Mouse (Mus musculus) embryo, embryonic 10 days (tissue): ENCODE data around the gene Snx30.

ENCODE experiments used
- DNase-seq: peaks from one replicate; pipeline ENCODE4 v3.0.0-alpha.2; 2015; ENCODE audit warnings: low spot score

The Snx30 gene

GRCm38 (mm10) chr4:59794116-59794515 lies 11.5 kb upstream of the Snx30 start:
- DNase-seq, result no peak

- no peak for DNase-seq
These were observed 9.7 kb upstream of the Snx30 start for GRCm38 (mm10) chr4:59795788-59796455.

- DNase-seq, result no peak
These were observed 5.5 kb upstream of the Snx30 start for GRCm38 (mm10) chr4:59800181-59800580.

DNA sequence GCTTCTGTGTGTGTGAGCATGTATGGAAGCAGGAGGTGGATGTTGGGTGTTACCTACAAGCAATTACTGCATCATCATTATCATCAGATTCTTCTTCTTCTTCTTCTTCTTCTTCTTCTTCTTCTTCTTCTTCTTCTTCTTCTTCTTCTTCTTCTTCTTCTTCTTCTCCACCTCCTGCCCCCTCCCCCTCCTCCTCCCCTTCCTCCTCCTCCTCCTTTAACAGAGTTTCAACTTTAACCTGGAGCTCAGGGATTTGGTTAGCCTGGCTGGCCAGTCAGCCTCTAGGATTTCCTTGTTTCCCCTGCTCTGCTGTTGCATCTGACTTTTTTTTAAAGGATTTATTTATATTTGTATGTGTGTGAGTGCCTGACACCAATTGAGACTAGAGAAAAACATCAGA lies 4.2 kb upstream of the Snx30 start, which contains the start of gene Inip:
Gene Inip, minus strand, starts transcription at position 101 of the 400 bp plus-strand sequence.
- no peak for DNase-seq

GRCm38 (mm10) chr4:59802107-59802506 lies 3.5 kb upstream of the Snx30 start:
- DNase-seq, result no peak

DNA sequence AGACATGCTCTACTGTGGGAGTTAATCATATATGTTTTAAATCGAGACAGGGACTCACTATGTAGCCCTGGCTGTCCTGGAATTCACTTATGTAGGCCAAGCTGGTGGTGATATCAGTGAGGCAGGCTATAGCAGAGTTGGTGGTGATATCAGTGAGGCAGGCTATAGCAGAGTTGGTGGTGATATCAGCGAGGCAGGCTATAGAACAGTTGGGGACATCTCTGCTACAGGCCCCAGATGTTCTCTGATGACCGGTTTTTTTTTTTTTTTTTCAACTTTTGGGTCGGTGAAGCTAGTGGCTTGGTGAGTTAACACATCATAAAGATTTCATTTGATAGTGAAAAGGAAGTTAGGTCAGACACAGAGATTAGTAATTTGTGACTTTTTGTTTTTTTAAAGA lies 2.8 kb upstream of the Snx30 start:
- no peak for DNase-seq

- no peak for DNase-seq
These were observed 2.3 kb upstream of the Snx30 start for GRCm38 (mm10) chr4:59803358-59803757.

DNA sequence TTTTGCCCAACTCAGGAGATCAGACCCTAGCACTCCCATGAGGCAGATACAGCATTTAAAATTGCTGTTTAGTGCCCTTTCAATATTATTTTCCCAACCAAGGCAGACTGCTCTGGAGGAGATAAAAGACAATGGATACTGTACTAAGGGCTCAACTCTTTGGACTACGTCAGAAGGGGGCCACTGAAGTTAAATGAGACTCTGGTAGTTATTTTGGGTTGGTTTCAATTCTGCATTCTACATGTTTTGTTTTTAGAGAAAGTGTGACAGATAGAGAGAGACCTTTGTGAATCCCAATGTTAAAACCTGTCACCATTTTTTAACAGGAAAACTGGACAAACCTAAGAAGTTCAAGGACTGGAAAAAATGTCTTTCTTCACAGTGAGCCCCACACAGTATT lies 886 bp upstream of the Snx30 start:
- DNase-seq, result no peak

GRCm38 (mm10) chr4:59805968-59806878 lies 583 bp downstream of the Snx30 start:
- DNase-seq, result peak; percentile 79

DNA sequence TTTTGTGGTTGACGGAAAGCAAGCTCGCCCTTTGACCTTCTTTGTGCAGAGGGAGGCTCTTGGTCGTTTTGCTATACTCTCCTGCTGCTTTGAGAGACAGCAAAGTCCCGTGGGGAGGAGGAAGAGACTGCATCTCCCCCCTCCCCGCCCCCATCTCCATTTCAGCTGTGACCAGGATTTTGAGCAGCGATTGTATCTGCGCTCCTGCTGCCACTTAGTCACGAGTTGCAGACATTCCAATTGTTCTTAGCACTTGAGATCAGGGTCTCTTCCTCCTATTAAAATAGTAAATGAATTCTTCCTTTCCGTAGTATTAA lies 1.2 kb downstream of the Snx30 start:
- DNase-seq, result no peak

DNA sequence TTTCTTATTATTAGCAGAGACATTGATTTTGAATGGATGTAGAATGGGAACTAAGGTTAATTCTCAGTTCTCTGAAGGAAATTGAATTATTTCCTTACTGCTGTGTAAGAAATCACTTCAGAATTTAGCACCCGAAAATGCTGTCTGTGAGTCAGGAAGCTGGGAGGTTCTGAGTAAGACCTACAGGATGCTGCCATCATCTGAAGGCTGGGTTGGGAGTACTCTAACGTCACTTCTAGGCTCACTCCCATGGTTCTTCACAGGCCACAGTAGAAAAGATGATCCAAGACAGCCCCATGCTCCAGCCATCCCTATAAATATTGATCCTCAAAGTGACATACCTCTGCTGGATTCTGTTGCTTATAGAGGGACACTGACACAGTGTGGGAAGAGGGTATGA lies 1.9 kb downstream of the Snx30 start:
- DNase-seq, result no peak

- no peak for DNase-seq
These were observed 2.8 kb downstream of the Snx30 start for GRCm38 (mm10) chr4:59808396-59808795.

- no peak for DNase-seq
These were observed 8.5 kb downstream of the Snx30 start for GRCm38 (mm10) chr4:59814094-59814493.

- no peak for DNase-seq
These were observed 9.6 kb downstream of the Snx30 start for GRCm38 (mm10) chr4:59815121-59815810.

- peak; percentile 48 for DNase-seq
These were observed 10.4 kb downstream of the Snx30 start for GRCm38 (mm10) chr4:59816016-59816415.

GRCm38 (mm10) chr4:59816477-59816876 lies 10.8 kb downstream of the Snx30 start:
- DNase-seq, result no peak

GRCm38 (mm10) chr4:59817790-59818189 lies 12.2 kb downstream of the Snx30 start:
- no peak for DNase-seq

DNA sequence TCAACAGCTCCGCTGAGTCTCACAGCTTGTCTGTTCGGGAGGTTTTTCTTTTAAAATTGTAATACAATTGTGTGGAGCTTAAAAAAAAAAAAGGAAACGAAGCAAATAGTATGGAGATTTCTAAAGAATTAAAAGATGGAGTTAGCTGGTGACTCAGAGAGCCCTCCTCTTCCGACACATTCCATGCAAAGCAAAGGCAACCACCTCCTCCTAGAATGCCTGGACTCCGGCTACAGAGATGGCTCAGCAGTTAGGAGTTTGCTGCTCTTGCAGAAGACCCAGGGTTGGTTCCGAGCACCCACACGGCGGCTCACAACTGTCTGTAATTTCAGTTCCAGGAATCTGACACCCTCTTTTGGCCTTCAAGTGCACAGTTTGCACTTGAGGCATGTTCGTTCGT lies 12.9 kb downstream of the Snx30 start:
- DNase-seq, result no peak

GRCm38 (mm10) chr4:59819054-59819472 lies 13.4 kb downstream of the Snx30 start:
- DNase-seq, result no peak

GRCm38 (mm10) chr4:59819477-59820022 lies 13.9 kb downstream of the Snx30 start:
- DNase-seq, result peak; percentile 23

DNA sequence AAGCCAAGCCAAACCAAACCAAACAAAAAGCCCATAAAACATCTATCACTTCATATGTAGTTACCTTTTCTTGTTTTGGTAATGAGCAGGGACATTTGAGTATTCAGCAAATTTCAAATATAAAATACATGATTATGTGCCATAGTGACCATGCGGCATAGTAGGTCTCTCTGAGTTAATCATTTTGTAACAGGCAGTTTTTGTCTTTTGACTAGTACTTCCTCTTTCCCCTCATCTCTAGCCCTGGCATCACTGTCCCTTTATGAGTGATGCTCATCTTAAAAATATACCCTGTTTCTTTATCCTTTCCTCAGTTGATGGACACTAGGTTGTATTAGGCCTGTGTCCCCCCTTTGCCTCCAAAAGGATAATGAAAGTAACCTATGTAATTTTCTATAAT lies 15.9 kb downstream of the Snx30 start:
- DNase-seq, result no peak

DNA sequence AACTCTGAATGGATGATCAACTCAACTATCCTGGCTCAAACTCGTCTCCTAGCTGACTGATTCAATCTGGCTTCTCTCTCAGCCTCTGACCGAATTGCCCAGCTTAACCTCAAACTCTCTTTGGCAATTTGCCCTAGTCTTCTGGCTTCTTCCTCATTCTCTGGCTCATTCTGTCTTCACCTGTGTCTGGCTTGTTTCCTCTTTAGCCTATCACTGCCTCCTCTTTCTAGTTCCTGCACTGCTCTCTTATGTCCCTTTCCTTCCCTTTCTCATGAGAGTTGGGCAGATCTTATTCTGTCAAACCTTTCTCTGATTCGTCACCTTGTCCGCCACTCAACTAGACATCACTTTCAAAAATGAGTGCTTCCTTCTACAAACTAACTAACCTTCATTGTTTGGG lies 16.5 kb downstream of the Snx30 start:
- no peak for DNase-seq

DNA sequence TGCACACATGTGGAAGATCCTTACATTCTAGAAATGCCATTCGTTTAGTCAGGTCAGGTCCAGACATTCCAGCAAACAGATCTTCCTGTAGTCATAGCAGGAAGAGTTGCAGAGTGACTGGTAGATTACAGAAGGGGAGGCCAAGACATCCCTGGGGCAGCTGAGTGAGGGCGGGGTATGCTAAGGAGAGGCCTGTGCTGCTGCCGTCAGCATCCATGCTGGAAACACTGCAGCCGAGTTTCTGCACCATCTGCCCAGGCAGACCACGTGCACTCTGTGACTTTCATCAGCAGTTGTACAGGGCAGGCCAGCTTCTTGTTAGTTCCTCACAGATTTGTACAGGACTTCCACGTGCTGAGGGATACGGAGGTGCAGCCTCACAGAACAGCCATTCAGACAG lies 17.8 kb downstream of the Snx30 start:
- DNase-seq, result peak; percentile 19
